ENCODE assay signal across 20 mouse cellular contexts in genomic region chrX:160501095-160501494, GRCm38 (mm10). TPM values are rescaled to one million over a fixed set of nuclear protein-coding genes. Genes with fewer than 3 reads are reported as not detected.
A peak's percentile ranks its signal among the peaks of the same experiment; 100 is the strongest.
DNase-seq lines count a peak whose midpoint lies in the region; ATAC-seq and TF ChIP-seq lines count a peak whose summit lies in the region.
"Had no signal": no experiment of that assay in that cellular context is flagged by ENCODE, and none has a peak within 500 bp of the region (broad histone marks: within the 10 kb centered on the region; RNA-seq: fewer than 3 reads in every experiment).

No protein-coding gene starts in this region.

- H3K4me3 ChIP-seq in heart, embryonic 13.5 days: no peak overlapping the region
- H3K4me3 ChIP-seq in liver, embryonic 16.5 days (ENCODE audit: low read depth, low read length): no peak overlapping the region
- no peak overlapping the region for H3K4me3 ChIP-seq in liver, postnatal 0 days (ENCODE audit: low read depth, low read length)

- 0 out of 2 replicates have a peak, but pooled peaks cover 2% of the 10 kb centered on the region for H3K27me3 ChIP-seq in heart, embryonic 13.5 days (replicated peaks)
- H3K27me3 ChIP-seq in liver, embryonic 16.5 days (ENCODE audit: control insufficient read depth, insufficient read depth, low read depth, low read length): no peaks in the 10 kb centered on the region
- no peaks in the 10 kb centered on the region for H3K27me3 ChIP-seq in liver, postnatal 0 days (ENCODE audit: insufficient read depth, low read length)

- H3K27ac ChIP-seq in heart, embryonic 13.5 days (replicated peaks): peak overlapping the region; percentile 90
- no peak overlapping the region for H3K27ac ChIP-seq in liver, embryonic 16.5 days (ENCODE audit: low read length)
- no peak overlapping the region for H3K27ac ChIP-seq in liver, postnatal 0 days (ENCODE audit: low read depth)
- H3K27ac ChIP-seq: macrophage; neural tube, embryonic 12.5 days had no signal

- H3K9me3 ChIP-seq in heart, embryonic 13.5 days: no peaks in the 10 kb centered on the region
- H3K9me3 ChIP-seq in liver, embryonic 16.5 days (replicated peaks; ENCODE audit: control insufficient read depth, low read length): no peaks in the 10 kb centered on the region
- H3K9me3 ChIP-seq in liver, postnatal 0 days (ENCODE audit: low read length): no peaks in the 10 kb centered on the region
- H3K9me3 ChIP-seq: forebrain, embryonic 10.5 days; kidney, embryonic 15.5 days; limb, embryonic 12.5 days; liver, embryonic 12.5 days; midbrain, embryonic 12.5 days; neural tube, embryonic 12.5 days had no signal

- peaks cover 4% of the 10 kb centered on the region for H3K4me1 ChIP-seq in heart, embryonic 13.5 days
- H3K4me1 ChIP-seq in liver, embryonic 16.5 days (ENCODE audit: control insufficient read depth, low read depth, low read length): peaks cover 3% of the 10 kb centered on the region
- peaks cover 3% of the 10 kb centered on the region for H3K4me1 ChIP-seq in liver, postnatal 0 days (ENCODE audit: insufficient read depth)
- H3K4me1 ChIP-seq: limb, embryonic 12.5 days had no signal

- no peak for ATAC-seq in heart, embryonic 13.5 days (ENCODE audit: extremely low read depth, insufficient number of reproducible peaks, low FRiP score, low TSS enrichment)
- no peak for ATAC-seq in liver, embryonic 16.5 days (ENCODE audit: low read depth)
- no peak for ATAC-seq in liver, postnatal 0 days

- no peak for TF ChIP-seq CTCF in liver, postnatal 0 days (IDR thresholded peaks at IDR 0.05; ENCODE audit: low read depth)

- WGBS in heart, embryonic 13.5 days: 68% methylated on average over 3 of the region's 3 CpGs
- WGBS in liver, embryonic 16.5 days (ENCODE audit: insufficient replicate concordance): 65% methylated on average over 3 of the region's 3 CpGs
- 71% methylated on average over 3 of the region's 3 CpGs for WGBS in liver, postnatal 0 days (ENCODE audit: insufficient replicate concordance)

- H3K36me3 ChIP-seq in heart, embryonic 13.5 days: no peaks in the 10 kb centered on the region
- no peaks in the 10 kb centered on the region for H3K36me3 ChIP-seq in liver, embryonic 16.5 days (ENCODE audit: control insufficient read depth, insufficient read depth)
- no peaks in the 10 kb centered on the region for H3K36me3 ChIP-seq in liver, postnatal 0 days (replicated peaks; ENCODE audit: insufficient read depth, low read length)
- H3K36me3 ChIP-seq: forebrain, embryonic 10.5 days; kidney, embryonic 15.5 days; limb, embryonic 12.5 days; liver, embryonic 12.5 days; midbrain, embryonic 12.5 days; neural tube, embryonic 12.5 days had no signal

- H3K4me2 ChIP-seq in heart, embryonic 13.5 days: peak overlapping the region; percentile 73; the same call in 1 of the 2 replicates
- peak overlapping the region; percentile 42; the same call in 1 of the 2 replicates for H3K4me2 ChIP-seq in liver, embryonic 16.5 days (ENCODE audit: low read depth, low read length)
- no peak overlapping the region for H3K4me2 ChIP-seq in liver, postnatal 0 days (ENCODE audit: low read depth, low read length)

- TF ChIP-seq EP300 in liver, postnatal 0 days (IDR thresholded peaks at IDR 0.05; ENCODE audit: low read depth): no peak

- no peak for DNase-seq in heart, adult 18-20 months
- no peak for DNase-seq in liver, postnatal 0 days
- DNase-seq in lung, postnatal 10 days: peak; percentile 8
- DNase-seq in naive thymus-derived CD4-positive, alpha-beta T cell, adult 2 months (ENCODE audit: low read depth): peak; percentile 2
- no peak for DNase-seq in T-cell, adult 2 months (ENCODE audit: low spot score)
- DNase-seq: adrenal gland, adult 8-10 months; cerebellum, adult 18-20 months; gastrocnemius, postnatal 14 days; heart, adult 11 months; kidney, postnatal 36 days; right cerebral cortex, postnatal 14 days had no signal

- no peak overlapping the region for H3K9ac ChIP-seq in heart, embryonic 13.5 days
- H3K9ac ChIP-seq in liver, embryonic 16.5 days (ENCODE audit: low read depth, low read length): no peak overlapping the region
- H3K9ac ChIP-seq in liver, postnatal 0 days (replicated peaks): no peak overlapping the region

RNA-seq across cellular contexts. Expression of gene Phka2, which starts 0.9 kb away (rescaled TPM):
- 19.0 and 20.9 TPM in 2 replicates for polyA plus RNA-seq in heart, embryonic 13.5 days (2015; fragmentation: Nextera tagmentation; extraction: Ambion mirVana)
- 10 to 100 TPM; 12.1 to 13.3 TPM for total RNA-seq in heart, adult 18-20 months (2021)
- polyA plus RNA-seq in liver, embryonic 16.5 days (2015; fragmentation: Nextera tagmentation; extraction: Ambion mirVana): 10.6 and 11.4 TPM in 2 replicates
- 7.6 and 9.5 TPM in 2 replicates for polyA plus RNA-seq in liver, postnatal 0 days (2015; fragmentation: Nextera tagmentation; extraction: Ambion mirVana)

Comparison
In these comparisons a context has a peak if more than half of its experiments do, and no peak if none do; other contexts are left out.
1. DNase-seq: peak in lung, postnatal 10 days (single experiment) and naive thymus-derived CD4-positive, alpha-beta T cell, adult 2 months (single experiment); none in heart, adult 18-20 months (0 of 2), liver, postnatal 0 days (single experiment) and T-cell, adult 2 months (single experiment).